Mouse (Mus musculus) neural tube, embryonic 14.5 days (tissue): ENCODE measurements around the gene Snx14. TPM values are rescaled to one million over a fixed set of nuclear protein-coding genes. Genes with fewer than 3 reads are reported as not detected.
"Not testable (repeated sequence)": the region's sequence is repeated elsewhere in the genome, so short reads cannot be mapped to it uniquely, and the experiment has no call there.

ENCODE experiments used
- ATAC-seq: fragments of 200-750 bp; cut with Nextera tagmentation; 2 replicates; pipeline ENCODE4 v1.8.0; 2017; ENCODE audit warnings: low read depth, mild to moderate bottlenecking, moderate TSS enrichment, moderate library complexity
- H3K27ac ChIP-seq: fragments of 300-500 bp; sonication (generic); 2 replicates; pipeline ENCODE4 v1.5.1; 2014; ENCODE audit warnings: low read depth, mild to moderate bottlenecking, control low read depth, low read length, moderate library complexity, mixed read lengths
- H3K27me3 ChIP-seq: fragments of 300-500 bp; sonication (generic); 2 replicates; pipeline ENCODE4 v1.6.1; 2014; ENCODE audit warnings: low read length; ENCODE audit not compliant: control insufficient read depth, insufficient read depth
- H3K36me3 ChIP-seq: fragments of 300-500 bp; sonication (generic); 2 replicates; pipeline ENCODE4 v1.6.1; 2014; ENCODE audit warnings: low read length, mixed read lengths; ENCODE audit not compliant: control insufficient read depth, insufficient read depth
- H3K4me1 ChIP-seq: fragments of 300-500 bp; sonication (generic); 2 replicates; pipeline ENCODE4 v1.6.1; 2014; ENCODE audit warnings: low read length; ENCODE audit not compliant: control insufficient read depth, insufficient read depth
- H3K4me2 ChIP-seq: fragments of 300-500 bp; sonication (generic); 2 replicates; pipeline ENCODE4 v1.6.1; 2014; ENCODE audit warnings: mild to moderate bottlenecking, low read depth, low read length, control low read depth
- H3K4me3 ChIP-seq: fragments of 300-500 bp; sonication (generic); 2 replicates; pipeline ENCODE4 v1.5.1; 2014; ENCODE audit warnings: low read depth, low read length, control low read depth, mixed read lengths
- H3K9ac ChIP-seq: fragments of 300-500 bp; sonication (generic); replicated peaks from 2 replicates; pipeline ENCODE4 v1.6.1; 2014; ENCODE audit warnings: low read depth, mild to moderate bottlenecking, control low read depth, low read length, mixed read lengths
- H3K9me3 ChIP-seq: fragments of 300-500 bp; sonication (generic); 2 replicates; pipeline ENCODE4 v1.6.1; 2016; ENCODE audit warnings: low read length; ENCODE audit not compliant: control insufficient read depth
- WGBS: fragments of 180-500 bp; shearing (Covaris S2); extraction: QIAGEN DNeasy Blood & Tissue Kit; methylation state at CpG from one replicate; pipeline ENCODE4 v1.1.7; 2014; 5-methylcytosine and 5-hydroxymethylcytosine counted together
- polyA plus RNA-seq: library from polyadenylated mRNA; unstranded; fragments of >200 nt; fragmentation: Nextera tagmentation; extraction: Ambion mirVana; gene quantifications from 2 replicates; pipeline ENCODE4 v1.2.1, GENCODE M21; 2014

Snx14 gene
- polyA plus RNA-seq, 1 experiment from 2014 or later = 34.9 TPM

DNA sequence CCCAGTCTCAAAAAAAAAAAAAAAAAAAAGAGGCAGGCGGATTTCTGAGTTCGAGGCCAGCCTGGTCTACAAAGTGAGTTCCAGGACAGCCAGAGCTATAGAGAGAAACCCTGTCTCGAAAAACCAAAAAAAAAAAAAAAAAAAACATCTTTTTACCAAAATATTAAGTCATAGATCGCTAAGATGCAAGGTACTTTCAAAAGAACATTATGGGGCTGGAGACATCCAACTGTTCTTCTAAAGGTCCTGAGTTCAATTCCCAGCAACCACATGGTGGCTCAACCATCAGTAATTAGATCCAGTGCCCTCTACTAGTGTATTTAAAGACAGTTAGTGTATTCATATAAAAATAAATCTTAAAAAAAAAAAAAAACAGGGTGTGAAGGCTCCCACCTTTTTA lies 22.3 kb upstream of the Snx14 start:
- not testable (repeated sequence) for H3K9me3 ChIP-seq, H3K4me2 ChIP-seq, ATAC-seq, H3K4me1 ChIP-seq, H3K27me3 ChIP-seq, H3K4me3 ChIP-seq, H3K9ac ChIP-seq, H3K27ac ChIP-seq
- H3K36me3 ChIP-seq = peaks cover 31% of the 10 kb centered on the region
- 83% methylated on average over 4 of the region's 4 CpGs for WGBS

DNA sequence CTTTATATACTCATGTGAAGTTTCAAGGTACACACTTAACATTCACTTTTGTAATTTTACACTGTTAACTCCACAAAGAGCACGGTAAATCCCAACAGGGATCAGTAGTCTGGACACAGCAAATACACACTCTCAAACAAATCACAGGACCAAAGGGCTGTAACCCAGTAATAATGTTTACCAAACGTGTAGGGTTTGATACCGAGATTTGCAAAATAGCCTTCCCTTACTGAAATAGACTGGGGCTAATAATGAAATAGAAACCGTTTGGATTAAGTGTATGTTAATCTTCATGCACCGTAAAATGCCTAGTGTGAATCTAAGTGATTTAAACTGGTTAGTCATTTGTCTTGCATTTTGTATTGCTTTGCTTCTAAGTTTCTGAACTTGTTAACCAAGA lies 1.2 kb upstream of the Snx14 start:
- H3K9me3 ChIP-seq = no peaks in the 10 kb centered on the region
- H3K4me1 ChIP-seq = no peaks in the 10 kb centered on the region; the same call in 1 of the 2 replicates
- ATAC-seq = no peak
- no peak overlapping the region for H3K9ac ChIP-seq
- no peak overlapping the region for H3K27ac ChIP-seq
- peak overlapping the region; percentile 67; the same call in 1 of the 2 replicates for H3K4me2 ChIP-seq
- no peak overlapping the region for H3K4me3 ChIP-seq
- WGBS = 31% methylated on average over 5 of the region's 5 CpGs
- H3K36me3 ChIP-seq = no peaks in the 10 kb centered on the region
- H3K27me3 ChIP-seq = no peaks in the 10 kb centered on the region

DNA sequence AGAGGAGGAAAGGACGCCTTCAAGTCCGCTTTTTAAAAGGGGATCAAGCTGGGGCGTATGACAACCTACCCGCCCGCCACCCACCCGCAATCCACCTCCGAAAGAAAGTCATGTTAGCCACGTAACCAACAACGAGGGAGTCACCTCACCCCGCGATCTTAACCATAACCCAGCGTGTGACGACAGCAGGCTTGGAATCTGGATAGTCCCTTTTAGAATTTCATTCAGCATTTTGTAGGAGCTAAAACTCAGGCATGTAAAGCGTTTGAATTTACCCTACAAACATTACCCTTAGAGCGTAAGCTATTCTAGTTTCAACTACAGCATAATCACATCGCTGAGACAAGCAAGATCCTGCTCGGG lies 461 bp upstream of the Snx14 start:
- ATAC-seq = no peak
- H3K4me3 ChIP-seq = peak overlapping the region; percentile 71
- H3K36me3 ChIP-seq = no peaks in the 10 kb centered on the region
- H3K27ac ChIP-seq = peak overlapping the region; percentile 88
- H3K4me1 ChIP-seq = no peaks in the 10 kb centered on the region; the same call in 1 of the 2 replicates
- H3K9me3 ChIP-seq = no peaks in the 10 kb centered on the region
- no peaks in the 10 kb centered on the region for H3K27me3 ChIP-seq
- WGBS = under 1% methylated on average over 17 of the region's 17 CpGs
- peak overlapping the region; percentile 78 for H3K9ac ChIP-seq
- H3K4me2 ChIP-seq = peak overlapping the region; percentile 67

DNA sequence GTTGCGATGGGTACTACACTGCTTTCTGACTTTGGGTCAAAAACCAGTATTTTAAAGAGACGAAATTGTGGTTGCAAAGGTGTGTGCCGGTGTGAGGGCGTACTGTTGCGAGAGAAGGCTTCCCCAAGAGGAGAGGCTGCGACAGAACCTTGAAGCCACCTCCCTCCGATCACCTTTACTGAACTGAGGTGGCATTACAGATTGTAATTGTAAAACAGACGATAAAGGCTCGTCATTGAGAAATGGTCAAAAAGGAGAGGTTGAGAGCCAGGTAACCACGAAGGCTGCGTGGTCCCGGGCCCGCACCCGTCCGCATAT lies 562 bp downstream of the Snx14 start:
- Histone ChIP-seq H3K27me3 (no peaks in the 10 kb centered on the region), H3K36me3 (no peaks in the 10 kb centered on the region), H3K9me3 (no peaks in the 10 kb centered on the region), H3K4me2 (peak overlapping the region; percentile 67), H3K4me1 (no peaks in the 10 kb centered on the region; the same call in 1 of the 2 replicates), H3K27ac (peak overlapping the region; percentile 88), H3K4me3 (peak overlapping the region; percentile 71), H3K9ac (peak overlapping the region; percentile 78)
- ATAC-seq = no peak
- WGBS = 1% methylated on average over 15 of the region's 15 CpGs

DNA sequence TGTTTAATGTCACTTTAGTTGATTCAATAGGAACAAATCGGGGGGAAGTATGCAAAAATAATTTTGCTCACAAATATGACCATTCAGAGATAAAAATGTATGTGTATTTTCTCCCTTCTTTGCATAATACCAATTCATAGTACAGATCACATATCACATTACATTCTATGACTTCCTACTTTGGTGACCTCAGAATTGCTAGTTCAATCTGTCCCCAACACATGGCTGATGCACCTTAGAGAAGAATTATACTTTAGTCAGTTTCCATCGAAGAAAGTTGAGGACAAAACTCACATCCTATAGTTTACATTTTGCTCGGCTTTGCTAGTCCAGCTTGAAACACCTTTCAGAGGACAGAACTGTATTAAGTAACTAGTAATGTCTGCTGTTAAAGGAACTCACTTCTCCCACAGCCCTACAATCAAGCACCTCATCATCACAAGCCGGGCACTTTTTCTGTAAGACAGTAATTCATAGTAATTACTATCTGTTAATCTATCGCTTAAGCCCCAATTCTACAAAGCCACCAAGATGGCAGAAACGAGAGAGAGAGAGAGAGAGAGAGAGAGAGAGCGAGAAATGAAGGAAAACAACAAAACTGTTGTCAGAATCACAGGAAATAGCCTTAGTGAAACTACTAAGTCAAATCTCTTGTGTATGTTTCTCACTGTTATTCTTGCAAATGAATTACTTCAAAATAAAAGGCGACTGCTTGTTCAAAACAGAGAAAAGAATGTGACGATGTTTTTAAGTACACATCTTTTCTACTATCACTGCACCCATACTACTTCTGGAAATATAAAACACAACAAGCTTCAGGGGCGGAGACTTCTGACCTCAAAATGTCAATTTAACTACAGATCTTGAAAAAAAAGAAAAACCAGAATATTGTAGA lies 1.2 kb downstream of the Snx14 start:
- WGBS = 58% methylated on average over 10 of the region's 10 CpGs
- Histone ChIP-seq H3K9ac (peak overlapping the region; percentile 78), H3K9me3 (no peaks in the 10 kb centered on the region), H3K4me3 (peak overlapping the region; percentile 71), H3K36me3 (no peaks in the 10 kb centered on the region), H3K4me1 (no peaks in the 10 kb centered on the region; the same call in 1 of the 2 replicates), H3K27me3 (no peaks in the 10 kb centered on the region), H3K4me2 (peak overlapping the region; percentile 67), H3K27ac (no peak overlapping the region; the same call in 1 of the 2 replicates)
- no peak for ATAC-seq

DNA sequence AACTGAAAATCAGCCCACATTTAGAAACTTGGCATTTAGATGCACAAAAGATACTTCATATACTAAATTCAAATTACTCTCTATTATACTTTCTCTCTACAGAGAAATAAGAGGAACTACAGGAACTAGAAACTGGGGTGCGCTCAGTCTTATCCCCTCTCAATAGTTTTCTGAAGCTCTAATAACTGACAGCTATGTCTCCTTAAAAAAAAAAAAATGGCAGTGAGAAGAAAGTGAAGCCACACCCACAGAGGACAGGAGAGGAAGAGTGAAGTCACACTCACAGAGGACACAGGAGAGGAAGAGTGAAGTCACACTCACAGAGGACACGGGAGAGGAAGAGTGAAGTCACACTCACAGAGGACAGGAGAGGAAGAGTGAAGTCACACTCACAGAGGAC lies 14.4 kb downstream of the Snx14 start:
- H3K27me3 ChIP-seq = no peaks in the 10 kb centered on the region

DNA sequence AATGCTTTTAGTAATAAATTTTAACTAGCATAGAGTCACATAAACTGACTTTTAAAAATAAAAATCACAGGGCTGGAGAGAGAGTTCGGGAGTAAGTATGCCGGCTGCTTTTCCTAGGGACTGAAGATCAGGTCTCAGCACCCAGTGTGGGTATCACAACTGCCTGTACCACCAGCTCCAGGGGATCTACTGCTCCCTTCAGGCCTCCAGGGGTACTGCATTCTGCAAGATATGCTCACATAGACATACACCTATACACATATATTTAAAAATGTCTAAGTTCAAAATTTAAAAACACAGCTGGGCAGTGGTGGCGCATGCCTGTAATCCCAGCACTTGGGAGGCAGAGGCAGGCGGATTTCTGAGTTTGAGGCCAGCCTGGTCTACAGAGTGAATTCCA lies 16.3 kb downstream of the Snx14 start:
- no peak for ATAC-seq
- H3K4me1 ChIP-seq = no peaks in the 10 kb centered on the region
- no peak overlapping the region for H3K4me3 ChIP-seq
- 0 out of 2 replicates have a peak, but pooled peaks cover 5% of the 10 kb centered on the region for H3K36me3 ChIP-seq
- H3K27ac ChIP-seq = no peak overlapping the region
- H3K27me3 ChIP-seq = no peaks in the 10 kb centered on the region
- H3K9me3 ChIP-seq = no peaks in the 10 kb centered on the region; the same call in 1 of the 2 replicates
- WGBS = 97% methylated on average over 4 of the region's 4 CpGs
- no peak overlapping the region for H3K9ac ChIP-seq
- no peak overlapping the region for H3K4me2 ChIP-seq

More for the DNA sequence above, 14.4 kb downstream of the Snx14 start:
- WGBS = 97% methylated on average over 2 of the region's 2 CpGs
- no peak for ATAC-seq
- Histone ChIP-seq H3K4me2 (no peak overlapping the region), H3K9ac (no peak overlapping the region), H3K27ac (no peak overlapping the region), H3K4me3 (no peak overlapping the region), H3K9me3 (no peaks in the 10 kb centered on the region; the same call in 1 of the 2 replicates), H3K36me3 (0 out of 2 replicates have a peak, but pooled peaks cover 5% of the 10 kb centered on the region), H3K4me1 (no peaks in the 10 kb centered on the region)

DNA sequence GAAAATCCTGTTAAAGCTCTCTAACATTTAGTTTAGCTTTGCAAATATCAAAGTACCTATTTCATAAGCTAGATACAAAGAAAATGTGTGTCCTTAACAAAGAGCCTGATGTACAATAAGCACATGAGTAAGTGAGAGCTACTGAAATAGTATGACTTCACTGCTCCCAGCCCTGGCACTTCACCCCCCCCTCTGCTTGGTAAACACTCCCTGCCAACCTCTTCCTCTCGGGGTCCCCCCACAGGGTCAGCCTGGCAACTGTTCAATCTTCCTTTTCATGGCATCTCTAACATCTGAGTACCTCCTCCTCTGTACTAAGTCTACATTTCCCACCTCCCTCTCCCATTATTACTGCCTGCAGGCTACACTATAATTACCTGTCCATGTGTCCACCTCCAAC lies 22.0 kb downstream of the Snx14 start:
- no peak; the same call in 1 of the 2 replicates for ATAC-seq
- Histone ChIP-seq H3K4me2 (no peak overlapping the region), H3K27me3 (no peaks in the 10 kb centered on the region), H3K9me3 (no peaks in the 10 kb centered on the region), H3K36me3 (0 out of 2 replicates have a peak, but pooled peaks cover 5% of the 10 kb centered on the region), H3K27ac (no peak overlapping the region), H3K4me3 (no peak overlapping the region), H3K4me1 (no peaks in the 10 kb centered on the region), H3K9ac (no peak overlapping the region)
- 65% methylated on average over 1 of the region's 1 CpGs for WGBS

DNA sequence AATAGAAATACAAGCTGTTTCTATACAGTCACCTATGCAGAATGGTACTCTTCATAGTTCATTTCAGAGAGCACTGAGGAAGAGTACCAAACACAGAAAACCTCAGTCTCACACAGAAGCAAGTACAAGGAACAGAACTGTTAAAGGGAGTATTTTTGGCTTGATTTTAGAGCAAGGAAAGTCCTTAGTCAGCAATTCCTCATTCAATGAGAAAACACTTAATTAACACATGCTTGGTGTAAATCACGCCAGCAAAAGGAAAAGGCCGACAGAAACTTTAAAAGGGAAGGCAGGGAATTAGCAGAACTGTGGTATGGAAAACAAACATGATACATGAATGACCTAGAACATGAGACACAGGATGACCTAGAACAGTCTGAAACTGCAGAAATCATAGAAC lies 28.8 kb downstream of the Snx14 start:
- no peak for ATAC-seq
- H3K27me3 ChIP-seq = no peaks in the 10 kb centered on the region
- no peak overlapping the region for H3K27ac ChIP-seq
- H3K4me3 ChIP-seq = no peak overlapping the region
- no peaks in the 10 kb centered on the region for H3K4me1 ChIP-seq
- H3K4me2 ChIP-seq = no peak overlapping the region
- no peaks in the 10 kb centered on the region for H3K9me3 ChIP-seq
- 71% methylated on average over 2 of the region's 2 CpGs for WGBS
- H3K36me3 ChIP-seq = no peaks in the 10 kb centered on the region; the same call in 1 of the 2 replicates
- no peak overlapping the region for H3K9ac ChIP-seq
